Mouse (Mus musculus) ES-Bruce4 (cell line): ENCODE data around the gene Notch1.

Experiments
- CTCF ChIP-seq: IDR thresholded peaks from one replicate; pipeline ENCODE4 v1.8.1; 2011; ENCODE audit warnings: low read depth, low read length
- POLR2A ChIP-seq: IDR thresholded peaks from one replicate; pipeline ENCODE4 v1.8.1; 2011; ENCODE audit warnings: low read length; ENCODE audit not compliant: insufficient read depth

GRCm38 (mm10) chr2:26444368-26444767 lies 72.1 kb downstream of the Notch1 start:
- TF ChIP-seq CTCF: no peak
- TF ChIP-seq POLR2A: no peak
